Mouse (Mus musculus) stomach, embryonic 14.5 days (tissue): ENCODE measurements around the gene Klhl35. TPM values are rescaled to one million over a fixed set of nuclear protein-coding genes. Genes with fewer than 3 reads are reported as not detected.
"Not testable (repeated sequence)": the region's sequence is repeated elsewhere in the genome, so short reads cannot be mapped to it uniquely, and the experiment has no call there.

Experiments used
- ATAC-seq: fragments of 200-750 bp; cut with Nextera tagmentation; 2 replicates; pipeline ENCODE4 v1.8.0; 2017; ENCODE audit warnings: low read depth, moderate TSS enrichment; ENCODE audit not compliant: insufficient number of reproducible peaks, insufficient read depth, low FRiP score
- H3K27ac ChIP-seq: fragments of 300-500 bp; sonication (generic); 2 replicates; pipeline ENCODE4 v1.5.1; 2014; ENCODE audit warnings: mild to moderate bottlenecking, low read length, moderate library complexity, mixed read lengths
- H3K27me3 ChIP-seq: fragments of 300-500 bp; sonication (generic); 2 replicates; pipeline ENCODE4 v1.6.1; 2014; ENCODE audit warnings: low read length, control low read depth, mixed read lengths; ENCODE audit not compliant: control insufficient read depth, insufficient read depth
- H3K36me3 ChIP-seq: fragments of 300-500 bp; sonication (generic); 2 replicates; pipeline ENCODE4 v1.6.1; 2014; ENCODE audit warnings: mild to moderate bottlenecking, control low read depth, low read length, moderate library complexity, mixed read lengths; ENCODE audit not compliant: control insufficient read depth, insufficient read depth
- H3K4me1 ChIP-seq: fragments of 300-500 bp; sonication (generic); 2 replicates; pipeline ENCODE4 v1.6.1; 2014; ENCODE audit warnings: low read length, control low read depth, mixed read lengths; ENCODE audit not compliant: control insufficient read depth, insufficient read depth
- H3K4me2 ChIP-seq: fragments of 300-500 bp; sonication (generic); replicated peaks from 2 replicates; pipeline ENCODE4 v1.6.1; 2014; ENCODE audit warnings: low read depth, low read length, control low read depth
- H3K4me3 ChIP-seq: fragments of 300-500 bp; sonication (generic); 2 replicates; pipeline ENCODE4 v1.5.1; 2014; ENCODE audit warnings: low read depth, low read length, control low read depth
- H3K9ac ChIP-seq: fragments of 300-500 bp; sonication (generic); replicated peaks from 2 replicates; pipeline ENCODE4 v1.6.1; 2014; ENCODE audit warnings: low read depth, mild to moderate bottlenecking, control low read depth, low read length, moderate library complexity, mixed read lengths
- H3K9me3 ChIP-seq: fragments of 300-500 bp; sonication (generic); 2 replicates; pipeline ENCODE4 v1.6.1; 2016; ENCODE audit warnings: low read depth, low read length, control low read depth; ENCODE audit not compliant: control insufficient read depth
- WGBS: fragments of 180-500 bp; shearing (Covaris S2); extraction: QIAGEN DNeasy Blood & Tissue Kit; methylation state at CpG from one replicate; pipeline ENCODE4 v1.1.7; 2014; 5-methylcytosine and 5-hydroxymethylcytosine counted together
- polyA plus RNA-seq: library from polyadenylated mRNA; unstranded; fragments of >200 nt; fragmentation: Nextera tagmentation; extraction: Ambion mirVana; gene quantifications from 2 replicates; pipeline ENCODE4 v1.2.1, GENCODE M21; 2014

The Klhl35 gene
- polyA plus RNA-seq, 1 experiment from 2014 or later, result 0.65 TPM

GRCm38 (mm10) chr7:99484679-99485078 lies 18.9 kb downstream of the Klhl35 start:
- no peak overlapping the region for H3K4me3 ChIP-seq
- H3K4me2 ChIP-seq, result no peak overlapping the region
- H3K27ac ChIP-seq, result no peak overlapping the region
- H3K27me3 ChIP-seq, result no peaks in the 10 kb centered on the region
- H3K9ac ChIP-seq, result no peak overlapping the region
- WGBS, result 79% methylated on average over 1 of the region's 1 CpGs
- peaks cover 29% of the 10 kb centered on the region for H3K36me3 ChIP-seq
- no peaks in the 10 kb centered on the region for H3K9me3 ChIP-seq
- peaks cover 26% of the 10 kb centered on the region for H3K4me1 ChIP-seq
- ATAC-seq, result no peak

GRCm38 (mm10) chr7:99489708-99490107 lies 23.9 kb downstream of the Klhl35 start:
- no peaks in the 10 kb centered on the region for H3K27me3 ChIP-seq
- no peak overlapping the region for H3K9ac ChIP-seq
- 59% methylated on average over 5 of the region's 5 CpGs for WGBS
- no peaks in the 10 kb centered on the region for H3K4me1 ChIP-seq
- ATAC-seq, result no peak
- no peak overlapping the region for H3K4me2 ChIP-seq
- no peak overlapping the region for H3K27ac ChIP-seq
- no peaks in the 10 kb centered on the region for H3K36me3 ChIP-seq
- H3K9me3 ChIP-seq, result peaks cover 6% of the 10 kb centered on the region; the same call in 1 of the 2 replicates
- H3K4me3 ChIP-seq, result no peak overlapping the region

GRCm38 (mm10) chr7:99499128-99499527 lies 33.3 kb downstream of the Klhl35 start:
- WGBS, result 54% methylated on average over 1 of the region's 1 CpGs
- Histone ChIP-seq H3K4me3 (no peak overlapping the region), H3K9ac (no peak overlapping the region), H3K4me1 (0 out of 2 replicates have a peak, but pooled peaks cover 2% of the 10 kb centered on the region), H3K27me3 (no peaks in the 10 kb centered on the region), H3K36me3 (no peaks in the 10 kb centered on the region), H3K27ac (no peak overlapping the region), H3K4me2 (no peak overlapping the region), H3K9me3 (no peaks in the 10 kb centered on the region)
- ATAC-seq, result no peak

- peak; percentile 90 for ATAC-seq
- no peak overlapping the region for H3K4me3 ChIP-seq
- H3K27ac ChIP-seq, result no peak overlapping the region
Measured at GRCm38 (mm10) chr7:99500201-99500600, 34.4 kb downstream of the Klhl35 start.

GRCm38 (mm10) chr7:99500655-99501054 lies 34.9 kb downstream of the Klhl35 start:
- Histone ChIP-seq H3K4me3 (no peak overlapping the region), H3K9me3 (no peaks in the 10 kb centered on the region), H3K27ac (no peak overlapping the region), H3K4me2 (no peak overlapping the region), H3K27me3 (no peaks in the 10 kb centered on the region), H3K36me3 (no peaks in the 10 kb centered on the region), H3K4me1 (0 out of 2 replicates have a peak, but pooled peaks cover 2% of the 10 kb centered on the region), H3K9ac (no peak overlapping the region)
- no peak for ATAC-seq
- 22% methylated on average over 5 of the region's 5 CpGs for WGBS

More at GRCm38 (mm10) chr7:99500201-99500600, 34.4 kb downstream of the Klhl35 start:
- Histone ChIP-seq H3K9me3 (no peaks in the 10 kb centered on the region), H3K36me3 (no peaks in the 10 kb centered on the region), H3K4me2 (no peak overlapping the region), H3K27me3 (no peaks in the 10 kb centered on the region), H3K9ac (no peak overlapping the region), H3K4me1 (0 out of 2 replicates have a peak, but pooled peaks cover 2% of the 10 kb centered on the region)
- WGBS, result 5% methylated on average over 8 of the region's 8 CpGs

GRCm38 (mm10) chr7:99501148-99501547 lies 35.3 kb downstream of the Klhl35 start:
- no peak overlapping the region for H3K4me3 ChIP-seq
- ATAC-seq, result no peak
- 0 out of 2 replicates have a peak, but pooled peaks cover 2% of the 10 kb centered on the region for H3K4me1 ChIP-seq
- no peaks in the 10 kb centered on the region for H3K27me3 ChIP-seq
- no peak overlapping the region for H3K27ac ChIP-seq
- H3K4me2 ChIP-seq, result no peak overlapping the region
- H3K9me3 ChIP-seq, result no peaks in the 10 kb centered on the region
- H3K36me3 ChIP-seq, result no peaks in the 10 kb centered on the region
- 43% methylated on average over 1 of the region's 1 CpGs for WGBS
- no peak overlapping the region for H3K9ac ChIP-seq

- Histone ChIP-seq H3K36me3 (no peaks in the 10 kb centered on the region), H3K9me3 (no peaks in the 10 kb centered on the region), H3K27ac (no peak overlapping the region), H3K4me1 (0 out of 2 replicates have a peak, but pooled peaks cover 2% of the 10 kb centered on the region), H3K9ac (no peak overlapping the region), H3K4me3 (no peak overlapping the region), H3K27me3 (no peaks in the 10 kb centered on the region), H3K4me2 (no peak overlapping the region)
- ATAC-seq, result no peak
Measured at GRCm38 (mm10) chr7:99504556-99504955, 38.8 kb downstream of the Klhl35 start.

DNA sequence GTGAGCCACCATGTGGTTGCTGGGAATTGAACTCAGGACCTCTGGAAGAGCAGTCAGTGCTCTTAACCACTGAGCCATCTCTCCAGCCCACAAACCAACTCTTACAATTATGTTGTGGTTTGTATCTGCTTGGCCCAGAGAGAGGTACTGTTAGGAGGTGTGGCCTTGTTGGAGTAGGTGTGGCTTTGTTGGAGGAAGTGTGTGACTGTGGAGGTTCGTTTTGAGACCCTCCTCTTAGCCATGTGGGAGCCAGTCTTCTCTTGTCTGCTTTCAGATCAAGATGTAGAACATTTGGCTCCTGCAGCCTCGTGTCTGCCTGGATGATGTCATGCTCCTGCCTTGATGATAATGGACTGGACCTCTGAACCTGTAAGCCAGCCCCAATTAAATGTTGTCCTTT lies 42.4 kb downstream of the Klhl35 start:
- H3K4me1 ChIP-seq, H3K9ac ChIP-seq, H3K36me3 ChIP-seq, H3K4me2 ChIP-seq, H3K4me3 ChIP-seq, H3K27ac ChIP-seq, H3K27me3 ChIP-seq, H3K9me3 ChIP-seq, ATAC-seq: not testable (repeated sequence)
- WGBS, result 14% methylated on average over 2 of the region's 2 CpGs

DNA sequence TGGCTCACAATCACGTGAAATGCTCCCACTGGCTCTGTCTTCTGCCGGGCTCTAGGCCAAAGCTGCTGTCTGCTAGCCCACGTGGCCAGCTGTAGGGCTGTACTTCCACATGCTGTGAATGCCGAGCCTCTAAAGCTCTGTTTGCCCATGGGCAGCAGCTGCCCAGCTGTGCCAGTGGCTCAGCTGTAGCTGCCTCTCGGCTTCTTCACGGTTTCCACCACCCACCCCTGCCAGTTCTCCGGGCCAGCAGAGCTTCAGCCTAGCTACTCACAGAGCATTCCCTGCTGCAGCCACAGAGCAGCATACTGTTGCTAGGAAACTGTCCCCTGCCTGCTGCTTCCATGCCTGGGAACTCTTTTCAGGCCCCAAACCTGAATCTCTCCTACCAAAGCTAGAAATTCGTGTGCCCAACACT lies 44.3 kb downstream of the Klhl35 start:
- no peak overlapping the region for H3K4me3 ChIP-seq
- no peak overlapping the region for H3K9ac ChIP-seq
- no peak for ATAC-seq
- no peak overlapping the region for H3K4me2 ChIP-seq
- H3K4me1 ChIP-seq, result no peaks in the 10 kb centered on the region
- H3K36me3 ChIP-seq, result no peaks in the 10 kb centered on the region
- WGBS, result 10% methylated on average over 8 of the region's 8 CpGs
- no peaks in the 10 kb centered on the region for H3K27me3 ChIP-seq
- no peak overlapping the region for H3K27ac ChIP-seq
- H3K9me3 ChIP-seq, result no peaks in the 10 kb centered on the region
